Mouse (Mus musculus) frontal cortex, postnatal 36 days (tissue): ENCODE results near the gene Pfn1.

Experiments used
- DNase-seq, 2 experiments: peaks; one replicate each; pipeline ENCODE4 v3.0.0; 2022; ENCODE audit warnings: low spot score in 2 of 2

Pfn1 gene

GRCm38 (mm10) chr11:70637764-70638163 lies 16.7 kb downstream of the Pfn1 start:
- DNase-seq = no peak

GRCm38 (mm10) chr11:70635601-70636000 lies 18.8 kb downstream of the Pfn1 start:
- DNase-seq = no peak

- DNase-seq = no peak
Observed at GRCm38 (mm10) chr11:70630129-70630528, 24.3 kb downstream of the Pfn1 start.

GRCm38 (mm10) chr11:70629557-70629956 lies 24.9 kb downstream of the Pfn1 start:
- DNase-seq = no peak

- no peak for DNase-seq
Observed at GRCm38 (mm10) chr11:70628431-70628830, 26.0 kb downstream of the Pfn1 start.

- DNase-seq = no peak
Observed at GRCm38 (mm10) chr11:70626877-70627276, 27.6 kb downstream of the Pfn1 start.

- no peak for DNase-seq
Observed at GRCm38 (mm10) chr11:70625473-70625872, 29.0 kb downstream of the Pfn1 start.

GRCm38 (mm10) chr11:70623053-70623742 lies 31.2 kb downstream of the Pfn1 start:
- no peak for DNase-seq

GRCm38 (mm10) chr11:70621972-70622814 lies 32.3 kb downstream of the Pfn1 start:
- DNase-seq = no peak

GRCm38 (mm10) chr11:70619101-70619500 lies 35.3 kb downstream of the Pfn1 start, which contains the start of gene Chrne:
TSS of gene Chrne (minus strand) at chr11:70619216.
- no peak for DNase-seq

- DNase-seq = no peak
Observed at GRCm38 (mm10) chr11:70615516-70616093, 38.8 kb downstream of the Pfn1 start, which contains the start of gene 4930544D05Rik. TSS of gene 4930544D05Rik (plus strand) at chr11:70615848.

GRCm38 (mm10) chr11:70615074-70615473 lies 39.4 kb downstream of the Pfn1 start:
- peak in 1 of 2 experiments; percentile 24 for DNase-seq

GRCm38 (mm10) chr11:70612505-70612904 lies 41.9 kb downstream of the Pfn1 start:
- DNase-seq = no peak

- DNase-seq = no peak
Observed at GRCm38 (mm10) chr11:70610752-70611151, 43.7 kb downstream of the Pfn1 start.

- no peak for DNase-seq
Observed at GRCm38 (mm10) chr11:70608381-70609066, 45.9 kb downstream of the Pfn1 start.

GRCm38 (mm10) chr11:70607611-70608010 lies 46.8 kb downstream of the Pfn1 start:
- DNase-seq = no peak

- DNase-seq = no peak
Observed at GRCm38 (mm10) chr11:70606717-70607116, 47.7 kb downstream of the Pfn1 start.

GRCm38 (mm10) chr11:70605024-70605566 lies 49.3 kb downstream of the Pfn1 start:
- peak in 1 of 2 experiments; percentile 74 for DNase-seq
